Mouse (Mus musculus): ENCODE data around the gene Ubqln5. TPM values are rescaled to one million over a fixed set of nuclear protein-coding genes. Genes with fewer than 3 reads are reported as not detected.

Gene Ubqln5
- not detected for total RNA-seq (2021)
- long read RNA-seq, experiment 1 = 0 reads
- long read RNA-seq, experiment 2 = 0 reads

DNA sequence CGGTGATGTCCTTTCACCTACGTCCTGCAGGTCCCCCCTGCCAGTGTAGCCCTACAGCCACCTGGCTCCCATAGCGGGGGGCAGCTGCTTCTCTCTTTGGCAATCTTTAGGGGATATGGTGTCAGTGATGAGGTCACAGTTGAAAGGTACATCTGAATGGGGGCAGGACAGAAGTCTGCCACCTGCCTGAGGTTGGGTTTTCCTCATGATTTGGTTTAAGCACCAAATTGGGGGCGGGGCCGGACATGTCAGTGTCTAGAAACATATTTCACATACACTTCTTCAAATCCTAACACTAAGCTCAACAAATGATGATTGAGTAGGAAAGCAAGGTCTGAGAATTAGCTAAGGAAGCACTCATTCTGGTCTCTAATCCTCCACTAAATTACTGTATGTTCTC, at the start of gene Ubqln5:
TSS of gene Ubqln5 (minus strand) at position 101 of the 400 bp plus-strand sequence.
- DNase-seq = no peak

DNA sequence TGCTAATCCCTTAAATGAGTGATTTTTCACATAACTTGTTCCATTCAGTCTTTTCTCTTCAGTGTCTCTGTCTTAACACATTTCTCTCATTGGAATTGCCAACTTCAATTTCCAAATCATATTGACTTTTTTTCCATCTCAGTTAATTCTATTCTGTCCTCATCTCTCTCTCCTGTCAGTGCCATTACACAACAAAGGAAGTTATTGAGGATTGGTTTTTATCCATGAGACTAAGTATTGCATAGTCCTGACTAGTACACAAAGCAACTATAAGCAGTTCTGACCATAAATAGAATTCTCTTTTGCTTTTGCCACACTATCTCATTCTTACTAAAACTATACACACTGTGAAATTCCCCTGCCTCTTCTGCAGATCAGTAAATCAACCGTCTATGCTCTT, 49.4 kb upstream of the Ubqln5 start:
- DNase-seq = no peak

DNA sequence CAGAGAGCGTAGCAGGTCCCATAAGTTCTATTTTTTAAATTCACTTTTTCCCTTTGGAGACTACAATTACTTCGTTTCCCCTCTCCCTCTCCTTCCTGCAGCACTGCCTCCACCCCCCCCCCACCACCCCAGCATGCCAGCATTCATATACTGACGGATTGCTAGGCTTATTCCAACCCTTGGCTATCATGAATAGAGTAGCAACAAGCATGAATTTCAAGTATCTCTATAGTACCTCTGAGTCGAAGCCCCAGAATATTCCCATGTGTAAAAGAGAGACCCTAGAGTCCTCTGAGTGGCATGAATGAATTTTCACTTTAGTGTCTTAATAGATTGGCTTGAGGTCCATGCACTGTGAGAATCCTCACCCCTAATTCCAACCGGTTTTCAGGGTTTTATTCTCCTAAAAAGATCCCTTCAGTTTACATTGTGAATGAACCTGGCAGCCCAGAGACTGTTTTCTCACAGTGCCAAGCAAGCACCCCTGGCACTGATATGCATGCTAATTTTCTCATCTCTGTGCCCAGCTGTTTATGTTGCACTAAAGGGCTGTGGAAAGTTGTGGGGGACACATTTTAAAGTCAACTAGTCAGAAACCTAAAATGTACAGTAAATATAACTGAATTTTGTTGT, 48.9 kb upstream of the Ubqln5 start:
- no peak for DNase-seq

DNA sequence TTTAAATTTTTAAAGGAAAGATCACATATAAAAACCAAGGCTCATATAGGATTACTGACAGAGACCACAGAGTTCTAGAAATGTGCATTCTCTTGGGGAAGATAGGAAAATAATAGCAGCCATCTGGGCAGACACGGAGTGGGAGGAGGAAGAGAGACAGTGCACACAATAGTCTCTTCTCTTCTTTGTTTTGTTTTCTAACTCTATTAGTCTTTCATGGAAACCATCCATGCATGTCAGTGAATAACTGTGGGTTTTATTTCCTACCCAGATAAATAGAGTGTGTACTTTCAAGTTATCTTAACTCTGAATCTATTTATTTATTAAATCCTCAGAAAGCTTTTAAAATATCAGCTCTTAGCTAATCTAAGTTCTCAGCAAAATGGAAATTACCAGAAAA, 45.5 kb upstream of the Ubqln5 start:
- DNase-seq = no peak

DNA sequence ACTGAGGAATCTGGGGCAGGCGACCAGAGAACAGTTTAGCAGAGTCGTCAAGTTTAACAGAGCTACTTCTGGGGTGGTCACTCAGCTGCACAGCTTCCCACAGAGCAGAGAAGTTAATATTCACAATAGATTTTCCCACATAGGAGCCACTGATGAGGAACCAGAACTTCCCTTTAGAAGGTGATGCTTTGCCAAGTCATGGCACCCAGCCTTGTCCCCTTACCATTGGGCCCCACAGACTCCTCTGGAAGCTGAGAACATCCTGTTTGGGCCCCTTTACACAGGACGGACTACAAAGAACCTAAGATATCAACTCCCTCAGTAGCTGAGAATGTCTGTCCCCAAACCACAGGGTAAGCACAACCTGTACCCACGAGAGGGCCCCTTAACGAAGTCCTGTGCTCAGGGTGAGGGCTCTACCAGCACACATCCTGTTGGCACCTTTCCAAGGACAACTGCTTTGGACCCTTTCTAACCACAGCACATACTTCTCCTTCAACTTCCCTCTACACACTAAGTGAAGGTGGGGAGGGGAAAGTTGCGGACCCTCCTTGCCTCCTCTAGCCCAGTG, 40.1 kb upstream of the Ubqln5 start:
- no peak for DNase-seq

DNA sequence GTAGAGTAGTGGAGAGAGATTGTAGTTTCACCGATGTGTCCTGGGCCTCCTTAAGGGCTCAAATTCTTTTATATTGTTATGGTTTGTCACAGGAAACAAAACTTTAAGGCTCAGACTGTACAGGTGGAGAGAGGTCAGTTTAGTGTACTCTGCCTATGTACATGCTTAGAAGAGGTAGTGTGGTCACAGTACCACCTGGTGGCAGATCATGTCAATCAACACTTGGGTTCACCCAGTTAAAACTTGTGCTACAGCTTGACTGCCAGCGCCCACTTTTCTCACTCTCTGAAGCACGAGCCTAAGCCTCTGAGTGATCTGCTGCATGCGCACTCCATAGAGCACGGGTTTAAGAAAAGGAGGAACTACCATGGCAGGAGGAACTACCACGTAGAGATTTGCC, 37.5 kb upstream of the Ubqln5 start:
- DNase-seq = no peak

GRCm38 (mm10) chr7:104150456-104150855, 20.8 kb upstream of the Ubqln5 start, which contains the start of gene Ubqlnl:
Gene Ubqlnl (minus strand): TSS chr7:104150556.
- DNase-seq = no peak

DNA sequence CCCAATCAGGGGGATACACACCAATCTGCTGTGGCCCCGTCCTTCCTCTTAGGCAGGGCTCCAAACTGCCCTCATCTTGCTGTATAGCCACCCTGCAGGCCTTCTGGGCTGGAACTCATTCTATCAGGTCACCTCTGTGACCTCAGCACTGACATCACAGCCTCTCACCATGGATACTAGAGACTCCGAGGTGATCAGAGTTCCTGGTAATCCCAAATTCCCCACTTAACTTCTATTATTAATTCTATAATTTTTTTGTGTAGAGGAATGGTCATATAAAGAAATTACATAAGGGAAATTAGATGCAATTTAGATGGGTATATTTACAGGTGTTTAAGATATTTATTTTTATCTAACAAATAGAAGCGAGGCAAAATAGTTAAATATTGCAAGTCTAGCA, 13.6 kb upstream of the Ubqln5 start, which contains the start of gene Ubqln3:
TSS of gene Ubqln3 (minus strand) at position 101 of the 400 bp plus-strand sequence.
- no peak for DNase-seq

- DNase-seq = no peak
Observed at GRCm38 (mm10) chr7:104137305-104137704, 7.7 kb upstream of the Ubqln5 start, which contains the start of gene Olfr643. Gene Olfr643 (minus strand): TSS chr7:104137405.

DNA sequence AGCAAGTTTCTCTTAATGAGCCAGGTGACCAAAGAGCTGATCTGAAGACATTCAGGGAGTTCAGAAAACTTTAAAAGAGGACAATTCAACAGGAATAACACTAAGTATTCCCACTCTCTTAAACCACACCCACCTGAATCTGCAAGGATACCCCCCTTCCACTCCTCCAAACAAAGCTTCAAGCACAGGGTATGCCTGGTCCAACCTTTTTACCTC, 25.0 kb downstream of the Ubqln5 start, which contains the start of gene Olfr646:
TSS of gene Olfr646 (plus strand) at position 117 of the 216 bp plus-strand sequence.
- no peak for DNase-seq

- no peak for DNase-seq
Observed at GRCm38 (mm10) chr7:104103913-104104756, 25.5 kb downstream of the Ubqln5 start.

DNA sequence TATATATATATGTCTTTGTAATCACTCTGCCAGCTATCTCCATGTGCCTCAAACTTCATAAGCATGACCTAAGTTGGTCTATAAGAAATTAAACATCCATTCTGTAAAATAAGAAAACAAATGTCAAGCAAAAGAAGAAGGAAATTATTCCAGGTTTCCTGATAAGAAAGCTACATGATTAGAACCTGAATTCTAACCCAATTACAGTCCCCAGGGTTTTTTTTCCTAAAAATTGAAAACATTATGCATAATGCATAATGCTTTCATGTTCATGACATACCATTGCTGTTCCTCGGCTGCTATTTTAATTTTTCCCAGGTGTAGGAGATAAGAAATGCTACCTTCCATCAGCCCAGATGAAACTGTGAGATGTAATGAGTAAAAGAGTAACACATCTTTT, 44.3 kb downstream of the Ubqln5 start, which contains the start of gene Olfr645:
TSS of gene Olfr645 (minus strand) at position 101 of the 400 bp plus-strand sequence.
- DNase-seq = no peak

Other genes starting within 250 kb of the Ubqln5 start
- not detected for gene Olfr66, start 243.6 kb downstream of the Ubqln5 start, total RNA-seq (2021)
- gene Olfr64, start 235.3 kb downstream of the Ubqln5 start, total RNA-seq (2021) = not detected
- not detected for gene Olfr65, start 226.3 kb downstream of the Ubqln5 start, total RNA-seq (2021)
- gene Olfr631, start 201.0 kb downstream of the Ubqln5 start, total RNA-seq (2021) = not detected
- gene Olfr632, start 195.5 kb downstream of the Ubqln5 start, total RNA-seq (2021) = not detected
- gene Olfr633, start 185.4 kb downstream of the Ubqln5 start, total RNA-seq (2021) = not detected
- gene Olfr635, start 158.7 kb downstream of the Ubqln5 start, total RNA-seq (2021) = not detected
- not detected for gene Olfr638, start 131.1 kb downstream of the Ubqln5 start, total RNA-seq (2021)
- not detected for gene Olfr639, start 112.5 kb downstream of the Ubqln5 start, total RNA-seq (2021)
- not detected for gene Olfr640, start 104.3 kb downstream of the Ubqln5 start, total RNA-seq (2021)
- not detected for gene Olfr641, start 94.4 kb downstream of the Ubqln5 start, total RNA-seq (2021)
- gene Olfr642, start 77.2 kb downstream of the Ubqln5 start, total RNA-seq (2021) = not detected
- not detected for gene 4930516K23Rik, start 68.4 kb downstream of the Ubqln5 start, total RNA-seq (2021)
- not detected for gene Olfr644, start 58.0 kb downstream of the Ubqln5 start, total RNA-seq (2021)
- gene Olfr645, start 44.4 kb downstream of the Ubqln5 start, total RNA-seq (2021) = not detected
- not detected for gene Olfr646, start 25.0 kb downstream of the Ubqln5 start, total RNA-seq (2021)
- not detected for gene Olfr643, start 7.6 kb upstream of the Ubqln5 start, total RNA-seq (2021)
- gene Ubqln3, start 13.5 kb upstream of the Ubqln5 start, total RNA-seq (2021) = not detected
- not detected for gene Ubqlnl, start 20.7 kb upstream of the Ubqln5 start, total RNA-seq (2021)
- not detected for gene Olfm5, start 35.0 kb upstream of the Ubqln5 start, total RNA-seq (2021)
- gene Olfr648, start 53.6 kb upstream of the Ubqln5 start, total RNA-seq (2021) = not detected
- gene Olfr649, start 66.2 kb upstream of the Ubqln5 start, total RNA-seq (2021) = not detected
- under 1 TPM; 0.26 to 0.36 TPM for gene Trim6, start 89.0 kb upstream of the Ubqln5 start, total RNA-seq (2021)
- gene Trim34a, start 114.6 kb upstream of the Ubqln5 start, total RNA-seq (2021) = 10 to 100 TPM in 1 of 2 experiments, 1 to 10 TPM in 1; 7.3 to 10.5 TPM
- gene Trim5, start 158.3 kb upstream of the Ubqln5 start, total RNA-seq (2021) = 1 to 10 TPM; 4.2 to 8.4 TPM
- gene Trim12a, start 185.6 kb upstream of the Ubqln5 start, total RNA-seq (2021) = 10 to 100 TPM in 1 of 2 experiments, 1 to 10 TPM in 1; 9.7 to 19.6 TPM
- 1 to 10 TPM in 1 of 2 experiments, under 1 TPM in 1; 0.76 to 1.1 TPM for gene Trim34b, start 199.6 kb upstream of the Ubqln5 start, total RNA-seq (2021)
- gene Trim12c, start 223.5 kb upstream of the Ubqln5 start, total RNA-seq (2021) = 10 to 100 TPM in 1 of 2 experiments, 1 to 10 TPM in 1; 9.9 to 14.6 TPM
- under 1 TPM; 0.10 to 0.26 TPM for gene Trim30b, start 240.1 kb upstream of the Ubqln5 start, total RNA-seq (2021)